Mouse (Mus musculus): ENCODE data around the gene Fam53b.

DNA sequence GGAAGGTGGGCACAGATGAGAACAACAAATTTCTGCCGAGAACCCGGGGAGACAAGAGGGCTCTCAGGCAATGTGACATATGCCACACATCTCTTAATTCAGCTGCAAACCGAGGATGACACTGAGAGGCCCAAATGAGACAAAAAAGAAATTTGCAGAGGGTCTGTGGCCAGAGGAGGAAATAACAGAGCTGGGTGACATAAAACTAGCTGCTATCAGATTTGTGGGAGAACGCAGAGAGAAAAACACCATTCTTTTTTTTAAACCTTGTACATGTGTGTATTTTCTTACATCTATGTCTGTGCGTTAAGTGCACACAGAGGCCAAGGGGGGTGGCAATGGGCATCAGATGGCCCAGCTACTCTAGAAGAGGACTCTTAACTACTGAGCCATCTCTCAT is 18.5 kb downstream of the Fam53b start:
- no peak for TF ChIP-seq CTCF (IDR thresholded peaks at IDR 0.05; ENCODE audit: low read depth, low read length)
- TF ChIP-seq EP300 (IDR thresholded peaks at IDR 0.05; ENCODE audit: insufficient read depth, low read depth, low read length) = no peak

Data from ES-Bruce4 (cell line).